Mouse (Mus musculus) heart, adult 2 months (tissue): Measurements from ENCODE around the gene Hist1h2ae. TPM values are rescaled to one million over a fixed set of nuclear protein-coding genes. Genes with fewer than 3 reads are reported as not detected.
"Not testable (repeated sequence)": the region's sequence is repeated elsewhere in the genome, so short reads cannot be mapped to it uniquely, and the experiment has no call there.

Source experiments
- DNase-seq, 2 experiments: peaks; one replicate each; pipeline ENCODE4 v3.0.0; 2021
- H3K27ac ChIP-seq: fragments of 200-600 bp; 2 replicates; pipeline ENCODE4 v1.8.1; 2022
- H3K27me3 ChIP-seq: fragments of 200-500 bp; 2 replicates; pipeline ENCODE4 v1.6.1; 2012; ENCODE audit warnings: mild to moderate bottlenecking, low read length, inconsistent platforms, mixed read lengths; ENCODE audit not compliant: control insufficient read depth, insufficient read depth
- H3K36me3 ChIP-seq: fragments of 200-500 bp; 2 replicates; pipeline ENCODE4 v1.6.1; 2012; ENCODE audit warnings: low read length, inconsistent platforms; ENCODE audit not compliant: control insufficient read depth, insufficient read depth
- H3K4me1 ChIP-seq: fragments of 200-500 bp; 2 replicates; pipeline ENCODE4 v1.6.1; 2011; ENCODE audit warnings: low read length; ENCODE audit not compliant: control insufficient read depth, insufficient read depth
- H3K4me3 ChIP-seq: fragments of 200-600 bp; 2 replicates; pipeline ENCODE4 v1.8.1; 2022
- H3K79me2 ChIP-seq: fragments of 200-500 bp; replicated peaks from 2 replicates; pipeline ENCODE4 v1.6.1; 2012; ENCODE audit warnings: mild to moderate bottlenecking, inconsistent platforms, low read length, moderate library complexity, mixed read lengths; ENCODE audit not compliant: control insufficient read depth, insufficient read depth
- H3K9ac ChIP-seq: fragments of 200-500 bp; 2 replicates; pipeline ENCODE4 v1.6.1; 2012; ENCODE audit warnings: low read depth, mild to moderate bottlenecking, control low read depth, inconsistent platforms, low read length, mixed read lengths
- CTCF ChIP-seq: fragments of 200-600 bp; IDR thresholded peaks from 2 replicates; pipeline ENCODE4 v1.8.1; 2022; ENCODE audit warnings: antibody characterized with exemption, mild to moderate bottlenecking, moderate library complexity
- EP300 ChIP-seq: fragments of 200-500 bp; IDR thresholded peaks from 2 replicates; pipeline ENCODE4 v1.6.1; 2011; ENCODE audit warnings: low read depth, low read length, control low read depth; ENCODE audit not compliant: insufficient read depth
- POLR2A ChIP-seq: fragments of 200-500 bp; IDR thresholded peaks from 2 replicates; pipeline ENCODE4 v1.6.1; 2011; ENCODE audit warnings: mild to moderate bottlenecking, low read depth, low read length, control low read depth; ENCODE audit not compliant: insufficient read depth
- WGBS: fragments of 180-500 bp; shearing (Covaris S2); methylation state at CpG from one replicate; pipeline ENCODE4 v1.1.7; 2018; 5-methylcytosine and 5-hydroxymethylcytosine counted together
- intact Hi-C: fragments of 180-260 bp; cut with DNase I; formaldehyde crosslinking; loops from one replicate; pipeline ENCODE4 v1.15.1; 2025
- polyA plus RNA-seq: library from polyadenylated mRNA; depleted of rRNA; stranded (reverse); fragments of >200 nt; gene quantifications from 2 replicates; pipeline ENCODE4 v1.2.3, GENCODE M21; 2012
- total RNA-seq, 2 experiments: library from RNA; stranded (reverse); gene quantifications; 2 replicates each; pipeline ENCODE4 v1.2.3; 2021

The Hist1h2ae gene
- total and polyA plus RNA-seq, 3 experiments, result 0.49 to 2.8 (median 1.8) TPM

- Histone ChIP-seq H3K27ac (no peak overlapping the region), H3K79me2 (no peaks in the 10 kb centered on the region), H3K9ac (no peak overlapping the region), H3K4me1 (no peaks in the 10 kb centered on the region; the same call in 1 of the 2 replicates), H3K4me3 (no peak overlapping the region), H3K36me3 (no peaks in the 10 kb centered on the region), H3K27me3 (no peaks in the 10 kb centered on the region)
- intact Hi-C loops, result no loop called here
- 42% methylated on average over 5 of the region's 5 CpGs for WGBS
- TF ChIP-seq POLR2A (no peak), EP300 (no peak), CTCF (no peak)
- DNase-seq, result no peak
These were observed 22.2 kb upstream of the Hist1h2ae start for GRCm38 (mm10) chr13:23593051-23593770.

- intact Hi-C loops, result no loop called here
- no peak for DNase-seq
- H3K27me3 ChIP-seq, result no peaks in the 10 kb centered on the region
- H3K27ac ChIP-seq, result no peak overlapping the region
- H3K4me3 ChIP-seq, result no peak overlapping the region
- H3K9ac ChIP-seq, result no peak overlapping the region
- no peaks in the 10 kb centered on the region; the same call in 1 of the 2 replicates for H3K4me1 ChIP-seq
- WGBS, result 71% methylated on average over 7 of the region's 7 CpGs
- H3K36me3 ChIP-seq, result no peaks in the 10 kb centered on the region
- TF ChIP-seq CTCF (no peak), EP300 (no peak), POLR2A (no peak)
- H3K79me2 ChIP-seq, result no peaks in the 10 kb centered on the region
These were observed 21.6 kb upstream of the Hist1h2ae start for GRCm38 (mm10) chr13:23592614-23593013.

GRCm38 (mm10) chr13:23591886-23592285 is 20.9 kb upstream of the Hist1h2ae start:
- H3K27me3 ChIP-seq, intact Hi-C loops, H3K27ac ChIP-seq, H3K36me3 ChIP-seq, H3K4me3 ChIP-seq, DNase-seq, H3K4me1 ChIP-seq, H3K79me2 ChIP-seq, H3K9ac ChIP-seq: not testable (repeated sequence)
- 71% methylated on average over 7 of the region's 7 CpGs for WGBS

- H3K4me1 ChIP-seq, result no peaks in the 10 kb centered on the region; the same call in 1 of the 2 replicates
- intact Hi-C loops, result no loop called here
These were observed 20.2 kb upstream of the Hist1h2ae start for GRCm38 (mm10) chr13:23591206-23591605.

GRCm38 (mm10) chr13:23586940-23587225 is 15.9 kb upstream of the Hist1h2ae start:
- Histone ChIP-seq H3K9ac (no peak overlapping the region), H3K4me1 (peaks cover 4% of the 10 kb centered on the region), H3K27ac (no peak overlapping the region), H3K27me3 (no peaks in the 10 kb centered on the region), H3K4me3 (peak overlapping the region; percentile 67), H3K36me3 (peaks cover 4% of the 10 kb centered on the region; the same call in 1 of the 2 replicates), H3K79me2 (no peaks in the 10 kb centered on the region)
- WGBS, result 16% methylated on average over 1 of the region's 1 CpGs
- intact Hi-C loops, result loop anchor here (1.0 to 10.0 kb wide), 4 partner anchors 34 to 1872 kb away; partner anchors contain the start of genes Hist1h1b, Hist1h2ai, Hist1h2an and Hist1h2be
- no peak for DNase-seq
- TF ChIP-seq EP300 (no peak), CTCF (no peak), POLR2A (no peak)

More at GRCm38 (mm10) chr13:23591206-23591605, 20.2 kb upstream of the Hist1h2ae start:
- Histone ChIP-seq H3K79me2 (no peaks in the 10 kb centered on the region), H3K27ac (no peak overlapping the region), H3K4me3 (no peak overlapping the region), H3K9ac (no peak overlapping the region), H3K27me3 (no peaks in the 10 kb centered on the region), H3K36me3 (no peaks in the 10 kb centered on the region)
- DNase-seq, result no peak
- no peak for TF ChIP-seq EP300
- TF ChIP-seq CTCF, result no peak
- TF ChIP-seq POLR2A, result no peak
- 93% methylated on average over 7 of the region's 7 CpGs for WGBS

GRCm38 (mm10) chr13:23586099-23586939 is 15.3 kb upstream of the Hist1h2ae start:
- Histone ChIP-seq H3K4me3 (peak overlapping the region; percentile 67), H3K4me1 (peaks cover 4% of the 10 kb centered on the region), H3K79me2 (no peaks in the 10 kb centered on the region), H3K27me3 (no peaks in the 10 kb centered on the region), H3K27ac (peak overlapping the region; percentile 95), H3K36me3 (peaks cover 4% of the 10 kb centered on the region; the same call in 1 of the 2 replicates), H3K9ac (peak overlapping the region; percentile 60; the same call in 1 of the 2 replicates)
- WGBS, result 1% methylated on average over 22 of the region's 22 CpGs
- no peak for DNase-seq
- intact Hi-C loops, result loop anchor here (1.0 to 10.0 kb wide), 4 partner anchors 35 to 1872 kb away; partner anchors contain the start of genes Hist1h1b, Hist1h2ai, Hist1h2an and Hist1h2be
- TF ChIP-seq CTCF, result no peak
- TF ChIP-seq POLR2A, result no peak
- no peak for TF ChIP-seq EP300
